Mouse (Mus musculus) hindbrain, embryonic 13.5 days (tissue): ENCODE results near the gene Aim2. TPM values are rescaled to one million over a fixed set of nuclear protein-coding genes. Genes with fewer than 3 reads are reported as not detected.
"Not testable (repeated sequence)": the region's sequence is repeated elsewhere in the genome, so short reads cannot be mapped to it uniquely, and the experiment has no call there.

Source experiments
- ATAC-seq: fragments of 200-750 bp; cut with Nextera tagmentation; 2 replicates; pipeline ENCODE4 v1.8.0; 2017; ENCODE audit warnings: moderate TSS enrichment; ENCODE audit not compliant: low FRiP score
- H3K27ac ChIP-seq: fragments of 300-500 bp; sonication (generic); 2 replicates; pipeline ENCODE4 v1.5.1; 2015; ENCODE audit warnings: inconsistent platforms, mild to moderate bottlenecking, moderate library complexity
- H3K27me3 ChIP-seq: fragments of 300-500 bp; sonication (generic); 2 replicates; pipeline ENCODE4 v1.6.1; 2015; ENCODE audit warnings: mild to moderate bottlenecking, inconsistent platforms
- H3K36me3 ChIP-seq: fragments of 300-500 bp; sonication (generic); 2 replicates; pipeline ENCODE4 v1.6.1; 2015; ENCODE audit warnings: mild to moderate bottlenecking, inconsistent platforms
- H3K4me1 ChIP-seq: fragments of 300-500 bp; sonication (generic); replicated peaks from 2 replicates; pipeline ENCODE4 v1.6.1; 2015; ENCODE audit warnings: inconsistent platforms
- H3K4me2 ChIP-seq: fragments of 300-500 bp; sonication (generic); 2 replicates; pipeline ENCODE4 v1.6.1; 2015; ENCODE audit warnings: inconsistent platforms, mild to moderate bottlenecking, moderate library complexity
- H3K4me3 ChIP-seq: fragments of 300-500 bp; sonication (generic); 2 replicates; pipeline ENCODE4 v1.5.1; 2015; ENCODE audit warnings: mild to moderate bottlenecking, inconsistent platforms
- H3K9ac ChIP-seq: fragments of 300-500 bp; sonication (generic); 2 replicates; pipeline ENCODE4 v1.6.1; 2015; ENCODE audit warnings: mild to moderate bottlenecking, inconsistent platforms
- H3K9me3 ChIP-seq: fragments of 300-500 bp; sonication (generic); 2 replicates; pipeline ENCODE4 v1.6.1; 2016; ENCODE audit warnings: inconsistent platforms
- WGBS: fragments of 180-500 bp; shearing (Covaris S2); methylation state at CpG from one replicate; pipeline ENCODE4 v1.1.7; 2015; 5-methylcytosine and 5-hydroxymethylcytosine counted together
- polyA plus RNA-seq: library from polyadenylated mRNA; unstranded; fragments of >200 nt; fragmentation: Nextera tagmentation; extraction: Ambion mirVana; gene quantifications from 2 replicates; pipeline ENCODE4 v1.2.1, GENCODE M21; 2015

The Aim2 gene
- polyA plus RNA-seq, 1 experiment from 2014 or later, result 2.1 TPM

DNA sequence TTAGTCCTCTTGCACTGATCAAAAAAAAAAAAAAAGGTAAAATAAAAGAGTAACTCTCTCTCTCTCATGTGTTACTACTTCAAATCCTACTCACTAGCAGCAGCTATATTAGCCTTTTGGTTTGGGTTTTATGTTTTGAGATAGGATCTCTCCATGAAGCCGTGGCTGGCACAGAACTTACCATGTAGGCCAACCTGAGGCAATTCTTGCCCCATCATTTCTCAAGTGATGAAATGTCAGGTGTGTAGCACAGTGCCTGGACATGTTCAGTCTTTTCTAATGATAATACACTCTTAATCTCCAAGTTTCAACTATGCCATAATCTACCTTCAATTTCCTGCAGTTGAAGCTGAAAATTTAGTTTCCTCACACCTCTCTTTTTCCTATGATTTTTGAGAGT, 92.4 kb downstream of the Aim2 start:
- WGBS, result 93% methylated on average over 1 of the region's 1 CpGs
- Histone ChIP-seq H3K4me2 (no peak overlapping the region), H3K27me3 (no peaks in the 10 kb centered on the region), H3K9ac (no peak overlapping the region), H3K9me3 (no peaks in the 10 kb centered on the region), H3K4me1 (no peaks in the 10 kb centered on the region), H3K27ac (no peak overlapping the region), H3K4me3 (no peak overlapping the region), H3K36me3 (no peaks in the 10 kb centered on the region)
- no peak for ATAC-seq

DNA sequence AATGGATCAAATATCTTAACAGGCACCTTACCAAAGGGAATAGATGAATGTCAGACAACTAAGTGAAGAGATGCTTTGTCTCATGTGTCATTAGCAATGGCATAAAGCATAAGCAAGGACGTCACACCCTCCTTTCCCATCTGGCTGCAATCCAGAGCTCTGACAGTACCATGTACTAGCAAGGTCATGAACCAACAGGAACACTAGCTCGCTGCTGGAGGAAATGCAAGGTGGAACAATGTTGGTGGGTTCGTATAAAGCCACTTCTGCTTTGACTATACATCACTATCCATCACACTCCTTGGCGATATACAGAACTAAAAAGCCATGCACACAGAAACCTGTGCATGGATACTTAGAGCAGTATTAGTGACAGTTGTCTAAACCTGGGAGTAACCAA, 96.4 kb downstream of the Aim2 start:
- ATAC-seq, result no peak
- no peak overlapping the region for H3K9ac ChIP-seq
- no peak overlapping the region for H3K4me2 ChIP-seq
- 74% methylated on average over 4 of the region's 4 CpGs for WGBS
- H3K4me3 ChIP-seq, result no peak overlapping the region
- H3K27ac ChIP-seq, result no peak overlapping the region
- H3K4me1 ChIP-seq, result no peaks in the 10 kb centered on the region
- no peaks in the 10 kb centered on the region for H3K27me3 ChIP-seq
- H3K36me3 ChIP-seq, result no peaks in the 10 kb centered on the region
- no peaks in the 10 kb centered on the region for H3K9me3 ChIP-seq

DNA sequence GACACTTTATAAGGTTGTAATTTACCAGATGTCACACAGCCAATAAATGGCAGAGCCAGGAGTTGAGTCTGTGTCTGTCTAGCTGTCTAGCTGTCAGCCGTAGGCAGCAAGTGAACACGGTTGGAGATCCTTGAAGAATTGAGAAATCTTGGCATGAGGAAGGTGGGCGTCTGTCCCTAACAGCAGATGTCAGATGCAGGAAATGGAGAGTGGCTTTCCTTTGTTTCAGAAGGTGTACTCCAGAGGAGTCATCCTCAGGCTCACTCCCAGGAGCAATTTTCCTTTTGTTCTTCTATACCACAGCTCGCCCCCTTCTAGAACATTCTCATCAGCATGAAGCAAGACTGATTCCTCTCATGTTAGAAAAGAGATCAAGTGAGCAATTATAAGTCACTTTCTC, 99.9 kb downstream of the Aim2 start:
- 86% methylated on average over 4 of the region's 4 CpGs for WGBS
- Histone ChIP-seq H3K36me3 (no peaks in the 10 kb centered on the region), H3K9ac (no peak overlapping the region), H3K27me3 (no peaks in the 10 kb centered on the region), H3K4me3 (no peak overlapping the region), H3K4me2 (no peak overlapping the region), H3K27ac (no peak overlapping the region), H3K9me3 (no peaks in the 10 kb centered on the region), H3K4me1 (no peaks in the 10 kb centered on the region)
- no peak for ATAC-seq

DNA sequence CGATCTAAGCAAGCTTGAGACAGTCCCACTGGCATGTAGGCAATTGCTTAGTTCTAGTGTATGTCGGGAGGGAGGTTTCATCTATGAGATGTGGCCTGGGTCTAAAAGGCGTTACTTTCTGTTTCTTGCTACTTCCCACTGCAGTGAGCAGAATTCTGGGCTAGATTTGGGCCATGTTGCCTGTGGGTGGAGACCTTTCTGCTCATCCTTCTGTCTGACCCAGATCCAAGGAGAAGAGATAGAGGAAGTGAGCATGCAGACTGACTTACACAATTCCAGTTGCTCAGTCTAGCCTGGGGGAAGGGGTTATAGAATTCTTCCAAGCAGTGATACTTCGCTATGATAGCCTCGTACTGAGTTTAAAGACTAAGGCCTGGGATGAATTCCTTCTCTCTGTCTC, 101.0 kb downstream of the Aim2 start:
- Histone ChIP-seq H3K4me1 (no peaks in the 10 kb centered on the region), H3K9me3 (no peaks in the 10 kb centered on the region), H3K4me2 (no peak overlapping the region), H3K9ac (no peak overlapping the region), H3K4me3 (no peak overlapping the region), H3K27me3 (no peaks in the 10 kb centered on the region), H3K27ac (no peak overlapping the region), H3K36me3 (no peaks in the 10 kb centered on the region)
- no peak for ATAC-seq
- WGBS, result 94% methylated on average over 5 of the region's 5 CpGs

DNA sequence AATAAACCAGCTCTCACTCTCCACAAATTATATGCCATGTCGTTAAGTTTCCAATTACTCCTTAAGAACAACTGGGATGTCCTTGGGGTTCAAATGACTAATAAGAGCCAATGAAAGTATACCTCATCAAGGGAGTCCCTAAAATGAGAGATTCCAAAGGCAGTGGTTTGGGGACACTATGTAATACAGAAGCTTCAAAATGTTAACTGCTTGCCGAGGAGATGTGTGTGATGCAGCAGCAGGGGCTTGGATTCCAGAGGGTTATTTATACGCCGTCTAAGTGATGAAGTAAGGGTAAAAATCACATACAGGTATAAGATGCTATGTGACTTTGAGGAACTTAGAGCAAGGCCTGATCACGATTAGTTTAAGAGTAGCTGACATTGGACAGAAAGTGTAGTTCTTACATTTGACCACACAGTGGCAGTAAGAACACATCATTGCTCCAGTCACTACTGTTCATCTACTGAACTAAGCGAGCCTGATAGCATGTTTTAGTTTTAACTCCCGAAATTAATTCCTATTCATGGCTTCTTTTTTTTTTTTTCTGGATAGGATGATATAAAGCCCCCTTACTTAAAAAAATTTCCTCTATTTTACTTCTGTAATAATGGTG, 105.6 kb downstream of the Aim2 start:
- H3K27me3 ChIP-seq, result no peaks in the 10 kb centered on the region
- peak; percentile 87; the same call in 1 of the 2 replicates for ATAC-seq
- no peak overlapping the region for H3K9ac ChIP-seq
- no peak overlapping the region for H3K4me3 ChIP-seq
- no peaks in the 10 kb centered on the region for H3K36me3 ChIP-seq
- no peaks in the 10 kb centered on the region for H3K9me3 ChIP-seq
- no peak overlapping the region for H3K4me2 ChIP-seq
- 57% methylated on average over 7 of the region's 7 CpGs for WGBS
- H3K27ac ChIP-seq, result no peak overlapping the region
- H3K4me1 ChIP-seq, result no peaks in the 10 kb centered on the region

DNA sequence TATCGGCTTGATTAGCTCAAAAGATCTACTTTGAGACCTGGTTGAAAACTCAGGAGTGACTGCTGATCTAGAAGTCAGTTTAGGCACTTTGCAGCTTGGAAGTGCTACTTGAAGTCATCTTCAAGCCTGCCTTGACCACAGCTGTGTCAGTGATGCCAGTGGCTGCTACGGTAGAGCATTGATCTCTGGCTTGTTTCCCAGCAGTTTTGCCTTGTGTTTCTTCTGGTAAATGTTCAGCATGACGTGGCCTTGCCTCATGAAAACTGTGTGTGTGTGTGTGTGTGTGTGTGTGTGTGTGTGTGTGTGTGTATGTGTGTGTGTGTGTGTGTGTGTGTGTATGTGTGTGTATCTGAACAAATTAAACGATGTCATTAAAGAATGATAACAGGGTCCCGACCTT, 106.1 kb downstream of the Aim2 start:
- 97% methylated on average over 5 of the region's 5 CpGs for WGBS
- H3K4me1 ChIP-seq, result no peaks in the 10 kb centered on the region

DNA sequence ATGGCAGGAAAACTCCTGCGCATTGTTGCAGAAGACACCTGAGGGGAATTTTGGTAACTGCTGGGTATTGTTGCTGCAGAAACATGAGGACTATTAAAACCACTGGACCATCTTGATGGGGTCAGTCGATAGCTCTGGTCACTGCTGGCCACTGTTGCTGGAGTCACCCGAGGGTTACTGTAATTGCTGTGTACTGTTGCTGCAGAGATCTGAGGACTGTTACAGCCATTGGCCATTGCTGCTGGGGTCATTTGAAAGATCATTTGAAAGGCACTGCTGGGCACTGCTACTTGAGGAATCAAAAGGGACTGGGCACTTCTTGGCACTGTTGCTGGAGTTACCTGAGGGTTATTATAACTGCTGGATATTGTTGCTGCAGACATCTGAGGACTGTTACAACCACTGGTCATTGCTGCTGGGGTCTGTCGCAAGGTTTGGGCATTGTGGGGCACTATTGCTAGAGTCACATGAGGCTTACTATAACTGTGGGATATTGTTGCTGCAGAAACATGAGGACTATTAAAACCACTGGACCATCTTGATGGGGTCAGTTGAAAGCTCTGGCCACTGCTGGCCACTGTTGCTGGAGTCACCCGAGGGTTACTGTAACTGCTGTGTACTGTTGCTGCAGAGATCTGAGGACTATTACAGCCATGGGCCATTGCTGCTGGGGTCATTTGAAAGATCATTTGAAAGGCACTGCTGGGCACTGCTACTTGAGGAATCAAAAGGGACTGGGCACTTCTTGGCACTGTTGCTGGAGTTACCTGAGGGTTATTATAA, 129.9 kb downstream of the Aim2 start:
- H3K27me3 ChIP-seq, H3K4me3 ChIP-seq, H3K9ac ChIP-seq, H3K27ac ChIP-seq, H3K4me1 ChIP-seq, H3K36me3 ChIP-seq, ATAC-seq, H3K4me2 ChIP-seq, H3K9me3 ChIP-seq: not testable (repeated sequence)
- WGBS, result 85% methylated on average over 5 of the region's 5 CpGs

More for the DNA sequence above, 106.1 kb downstream of the Aim2 start:
- no peaks in the 10 kb centered on the region for H3K27me3 ChIP-seq
- no peak for ATAC-seq
- H3K9me3 ChIP-seq, result no peaks in the 10 kb centered on the region
- no peak overlapping the region for H3K4me2 ChIP-seq
- no peak overlapping the region for H3K9ac ChIP-seq
- H3K36me3 ChIP-seq, result no peaks in the 10 kb centered on the region
- no peak overlapping the region for H3K27ac ChIP-seq
- H3K4me3 ChIP-seq, result no peak overlapping the region

DNA sequence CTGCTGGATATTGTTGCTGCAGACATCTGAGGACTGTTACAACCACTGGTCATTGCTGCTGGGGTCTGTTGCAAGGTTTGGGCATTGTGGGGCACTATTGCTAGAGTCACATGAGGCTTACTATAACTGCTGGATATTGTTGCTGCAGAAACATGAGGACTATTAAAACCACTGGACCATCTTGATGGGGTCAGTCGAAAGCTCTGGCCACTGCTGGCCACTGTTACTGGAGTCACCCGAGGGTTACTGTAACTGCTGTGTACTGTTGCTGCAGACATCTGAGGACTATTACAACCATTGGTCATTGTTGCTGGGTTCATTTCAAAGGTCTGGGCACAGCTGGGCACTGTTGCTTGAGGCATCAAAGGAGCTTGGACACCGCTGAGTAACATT, 130.5 kb downstream of the Aim2 start:
- WGBS, result 84% methylated on average over 3 of the region's 3 CpGs
- not testable (repeated sequence) for H3K4me2 ChIP-seq, ATAC-seq, H3K36me3 ChIP-seq, H3K27me3 ChIP-seq, H3K27ac ChIP-seq, H3K4me3 ChIP-seq, H3K9me3 ChIP-seq, H3K4me1 ChIP-seq, H3K9ac ChIP-seq

DNA sequence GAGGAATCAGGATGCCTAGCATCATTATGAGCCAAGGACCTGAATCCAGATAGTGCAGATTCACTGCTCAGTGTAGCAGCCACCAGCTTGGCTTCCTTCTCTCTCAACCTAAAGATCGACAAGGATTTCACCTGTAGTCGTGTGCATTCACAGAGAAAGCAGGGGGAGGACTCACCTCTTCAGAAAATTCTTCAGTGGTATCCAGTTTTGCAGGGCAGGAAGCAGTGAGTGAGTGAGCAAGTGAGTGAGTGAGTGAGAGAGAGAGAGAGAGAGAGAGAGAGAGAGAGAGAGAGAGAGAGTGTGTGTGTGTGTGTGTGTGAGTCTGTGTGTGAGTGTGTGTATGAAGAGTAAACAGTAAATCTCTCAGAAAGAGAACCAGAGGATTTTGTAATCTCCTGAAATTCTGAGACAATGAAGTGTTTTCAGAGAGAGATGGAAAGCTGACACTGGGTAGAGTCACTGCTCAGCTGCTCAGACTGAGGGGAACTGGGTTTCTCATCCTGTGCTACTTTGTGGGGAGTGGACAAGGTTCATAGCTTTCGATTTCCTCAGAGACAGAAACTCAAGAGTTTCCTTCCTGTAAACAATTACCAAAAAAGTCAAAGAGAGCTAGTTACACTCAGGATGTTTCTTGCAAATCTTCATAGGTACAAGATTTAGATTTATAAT, 140.3 kb downstream of the Aim2 start, which contains the start of gene Ifi206:
Gene Ifi206 (minus strand): TSS at position 230 of the 669 bp plus-strand sequence.
- H3K9me3 ChIP-seq, H3K36me3 ChIP-seq, ATAC-seq, H3K27me3 ChIP-seq, H3K9ac ChIP-seq, H3K4me2 ChIP-seq, H3K27ac ChIP-seq, H3K4me3 ChIP-seq, H3K4me1 ChIP-seq: not testable (repeated sequence)
- 77% methylated on average over 3 of the region's 3 CpGs for WGBS

DNA sequence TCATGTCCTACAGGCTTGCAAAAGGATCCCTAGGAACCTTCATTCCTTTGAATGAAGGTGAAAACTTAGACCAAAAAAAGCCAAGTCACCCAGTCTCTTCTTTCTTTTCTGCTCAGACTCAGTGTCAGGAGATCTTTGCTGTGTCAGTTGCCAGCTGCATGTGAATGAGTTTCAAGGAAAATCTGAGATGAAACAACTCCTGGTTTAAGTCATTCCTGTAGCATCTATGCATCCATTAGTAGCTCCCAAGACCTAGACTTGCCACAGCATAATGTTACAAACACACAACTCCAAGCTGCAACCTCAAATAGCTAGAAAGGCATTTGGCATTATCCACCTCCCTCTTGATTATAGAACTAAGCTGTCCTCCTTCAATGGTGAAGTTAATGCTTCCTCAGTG, 140.8 kb downstream of the Aim2 start:
- not testable (repeated sequence) for H3K9ac ChIP-seq, H3K27ac ChIP-seq, H3K9me3 ChIP-seq, ATAC-seq, H3K27me3 ChIP-seq, H3K4me1 ChIP-seq, H3K36me3 ChIP-seq, H3K4me2 ChIP-seq, H3K4me3 ChIP-seq

DNA sequence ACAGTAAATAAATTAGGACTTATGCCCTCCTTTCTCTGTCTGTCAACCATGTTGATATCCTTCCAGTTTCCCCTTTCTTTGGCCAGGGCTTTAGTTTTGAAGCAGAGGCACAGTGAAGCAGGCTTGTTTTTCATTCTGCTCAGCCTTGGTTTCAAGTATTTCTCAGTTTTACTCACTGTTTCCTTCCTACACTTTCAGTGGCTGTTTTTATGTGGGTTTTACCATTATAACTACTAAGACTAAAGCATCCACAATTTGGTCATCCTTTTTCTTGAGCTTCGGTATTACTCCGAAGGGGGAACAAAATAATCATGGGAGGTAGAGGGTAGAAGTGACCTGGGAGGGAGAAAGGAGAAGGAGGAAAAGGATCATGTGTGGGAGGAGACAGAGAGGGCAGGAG, 159.9 kb downstream of the Aim2 start:
- not testable (repeated sequence) for H3K36me3 ChIP-seq, H3K27ac ChIP-seq, H3K4me1 ChIP-seq, H3K4me2 ChIP-seq, ATAC-seq, H3K9ac ChIP-seq, H3K27me3 ChIP-seq, H3K9me3 ChIP-seq, H3K4me3 ChIP-seq
- WGBS, result 95% methylated on average over 2 of the region's 2 CpGs
